Mouse (Mus musculus) ES-Bruce4 (cell line): ENCODE data around the gene Frmd4a.

Experiments
- EP300 ChIP-seq: IDR thresholded peaks from 2 replicates; pipeline ENCODE4 v1.6.1; 2011; ENCODE audit warnings: low read depth, low read length; ENCODE audit not compliant: insufficient read depth
- POLR2A ChIP-seq: IDR thresholded peaks from one replicate; pipeline ENCODE4 v1.8.1; 2011; ENCODE audit warnings: low read length; ENCODE audit not compliant: insufficient read depth

DNA sequence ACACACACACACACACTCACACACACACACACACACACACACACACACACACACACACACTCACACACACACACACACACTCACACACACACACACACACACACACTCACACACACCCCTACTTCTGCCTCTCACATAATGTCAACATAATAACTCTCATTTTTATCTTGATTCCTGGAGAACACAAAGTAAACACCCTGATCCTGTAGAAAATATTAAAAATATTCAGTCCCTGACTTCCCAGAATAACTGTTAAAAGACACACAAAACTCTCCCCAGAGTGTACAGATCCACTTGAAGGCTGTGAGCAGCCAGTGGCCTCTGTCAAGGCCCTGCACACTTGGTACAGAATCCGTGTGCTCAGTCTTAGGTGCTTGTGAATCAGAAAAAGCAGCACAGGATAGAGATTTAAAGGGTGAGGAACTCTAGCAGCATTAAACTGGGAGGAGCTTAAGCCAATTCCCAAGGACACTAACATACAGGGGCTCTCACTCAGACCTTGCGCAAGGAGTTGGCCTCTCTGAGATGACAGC lies 597.6 kb downstream of the Frmd4a start:
- no peak for TF ChIP-seq EP300
- TF ChIP-seq POLR2A = no peak
